Mouse (Mus musculus): ENCODE data around the gene Eps8l3. TPM values are rescaled to one million over a fixed set of nuclear protein-coding genes. Genes with fewer than 3 reads are reported as not detected.

The Eps8l3 gene
- polyA plus RNA-seq, 1 experiment: 0.05 TPM

GRCm38 (mm10) chr3:107928691-107929090 lies 51.7 kb downstream of the Eps8l3 start:
- TF ChIP-seq POLR2A (IDR thresholded peaks at IDR 0.05; ENCODE audit: borderline replicate concordance, insufficient read depth, low read length) (no peak), CTCF (IDR thresholded peaks at IDR 0.05; ENCODE audit: borderline replicate concordance, insufficient read depth, low read depth, low read length) (no peak)
- Histone ChIP-seq H3K27me3 (ENCODE audit: control insufficient read depth, insufficient read depth, low read length) (no peaks in the 10 kb centered on the region), H3K4me3 (replicated peaks; ENCODE audit: insufficient read depth, low read depth, low read length) (no peak overlapping the region), H3K27ac (ENCODE audit: insufficient read depth, low read length) (no peak overlapping the region), H3K4me1 (ENCODE audit: control insufficient read depth, insufficient read depth, low read length) (0 out of 2 replicates have a peak, but pooled peaks cover 5% of the 10 kb centered on the region)
- 69% methylated on average over 11 of the region's 11 CpGs for WGBS
- no peak for DNase-seq

GRCm38 (mm10) chr3:107929243-107929642 lies 52.2 kb downstream of the Eps8l3 start:
- H3K27me3 ChIP-seq (ENCODE audit: control insufficient read depth, insufficient read depth, low read length): no peaks in the 10 kb centered on the region
- TF ChIP-seq CTCF (IDR thresholded peaks at IDR 0.05; ENCODE audit: borderline replicate concordance, insufficient read depth, low read depth, low read length): no peak
- TF ChIP-seq POLR2A (IDR thresholded peaks at IDR 0.05; ENCODE audit: borderline replicate concordance, insufficient read depth, low read length): no peak
- H3K4me3 ChIP-seq (replicated peaks; ENCODE audit: insufficient read depth, low read depth, low read length): no peak overlapping the region
- DNase-seq: no peak
- 0 out of 2 replicates have a peak, but pooled peaks cover 5% of the 10 kb centered on the region for H3K4me1 ChIP-seq (ENCODE audit: control insufficient read depth, insufficient read depth, low read length)
- WGBS: 92% methylated on average over 4 of the region's 4 CpGs
- no peak overlapping the region for H3K27ac ChIP-seq (ENCODE audit: insufficient read depth, low read length)

- Histone ChIP-seq H3K4me1 (ENCODE audit: control insufficient read depth, insufficient read depth, low read length) (0 out of 2 replicates have a peak, but pooled peaks cover 5% of the 10 kb centered on the region), H3K27me3 (ENCODE audit: control insufficient read depth, insufficient read depth, low read length) (no peaks in the 10 kb centered on the region), H3K27ac (ENCODE audit: insufficient read depth, low read length) (no peak overlapping the region), H3K4me3 (replicated peaks; ENCODE audit: insufficient read depth, low read depth, low read length) (no peak overlapping the region)
- TF ChIP-seq POLR2A (IDR thresholded peaks at IDR 0.05; ENCODE audit: borderline replicate concordance, insufficient read depth, low read length) (no peak), CTCF (IDR thresholded peaks at IDR 0.05; ENCODE audit: borderline replicate concordance, insufficient read depth, low read depth, low read length) (no peak)
- 89% methylated on average over 4 of the region's 4 CpGs for WGBS
- DNase-seq: no peak
These were observed 52.7 kb downstream of the Eps8l3 start for GRCm38 (mm10) chr3:107929731-107930130.

GRCm38 (mm10) chr3:107931134-107931533 lies 54.1 kb downstream of the Eps8l3 start:
- Histone ChIP-seq H3K27ac (ENCODE audit: insufficient read depth, low read length) (peak overlapping the region; percentile 8; the same call in 1 of the 2 replicates), H3K4me1 (ENCODE audit: control insufficient read depth, insufficient read depth, low read length) (0 out of 2 replicates have a peak, but pooled peaks cover 5% of the 10 kb centered on the region), H3K4me3 (replicated peaks; ENCODE audit: insufficient read depth, low read depth, low read length) (peak overlapping the region; percentile 48), H3K27me3 (ENCODE audit: control insufficient read depth, insufficient read depth, low read length) (no peaks in the 10 kb centered on the region)
- TF ChIP-seq CTCF (IDR thresholded peaks at IDR 0.05; ENCODE audit: borderline replicate concordance, insufficient read depth, low read depth, low read length): no peak
- TF ChIP-seq POLR2A (IDR thresholded peaks at IDR 0.05; ENCODE audit: borderline replicate concordance, insufficient read depth, low read length): no peak
- WGBS: 45% methylated on average over 2 of the region's 2 CpGs
- DNase-seq: no peak

GRCm38 (mm10) chr3:107931670-107932069 lies 54.6 kb downstream of the Eps8l3 start, which contains the start of gene Gstm7:
Gene Gstm7 (minus strand): TSS chr3:107931817.
- Histone ChIP-seq H3K4me3 (replicated peaks; ENCODE audit: insufficient read depth, low read depth, low read length) (peak within 1 kb of the TSS; percentile 48), H3K4me1 (ENCODE audit: control insufficient read depth, insufficient read depth, low read length) (0 out of 2 replicates have a peak, but pooled peaks cover 5% of the 10 kb centered on the region), H3K27ac (ENCODE audit: insufficient read depth, low read length) (peak within 1 kb of the TSS; percentile 8; the same call in 1 of the 2 replicates), H3K27me3 (ENCODE audit: control insufficient read depth, insufficient read depth, low read length) (no peaks in the 10 kb centered on the region)
- no peak for TF ChIP-seq POLR2A (IDR thresholded peaks at IDR 0.05; ENCODE audit: borderline replicate concordance, insufficient read depth, low read length)
- peak; percentile 5; the same call in 1 of the 2 replicates for TF ChIP-seq CTCF (IDR thresholded peaks at IDR 0.05; ENCODE audit: borderline replicate concordance, insufficient read depth, low read depth, low read length)
- DNase-seq: peak; percentile 90 to 94
- 7% methylated on average over 10 of the region's 10 CpGs for WGBS

GRCm38 (mm10) chr3:107932128-107932527 lies 55.1 kb downstream of the Eps8l3 start:
- Histone ChIP-seq H3K27me3 (ENCODE audit: control insufficient read depth, insufficient read depth, low read length) (no peaks in the 10 kb centered on the region), H3K4me3 (replicated peaks; ENCODE audit: insufficient read depth, low read depth, low read length) (no peak overlapping the region), H3K27ac (ENCODE audit: insufficient read depth, low read length) (no peak overlapping the region), H3K4me1 (ENCODE audit: control insufficient read depth, insufficient read depth, low read length) (0 out of 2 replicates have a peak, but pooled peaks cover 5% of the 10 kb centered on the region)
- 66% methylated on average over 6 of the region's 6 CpGs for WGBS
- TF ChIP-seq CTCF (IDR thresholded peaks at IDR 0.05; ENCODE audit: borderline replicate concordance, insufficient read depth, low read depth, low read length): no peak
- no peak for TF ChIP-seq POLR2A (IDR thresholded peaks at IDR 0.05; ENCODE audit: borderline replicate concordance, insufficient read depth, low read length)
- DNase-seq: no peak

DNA sequence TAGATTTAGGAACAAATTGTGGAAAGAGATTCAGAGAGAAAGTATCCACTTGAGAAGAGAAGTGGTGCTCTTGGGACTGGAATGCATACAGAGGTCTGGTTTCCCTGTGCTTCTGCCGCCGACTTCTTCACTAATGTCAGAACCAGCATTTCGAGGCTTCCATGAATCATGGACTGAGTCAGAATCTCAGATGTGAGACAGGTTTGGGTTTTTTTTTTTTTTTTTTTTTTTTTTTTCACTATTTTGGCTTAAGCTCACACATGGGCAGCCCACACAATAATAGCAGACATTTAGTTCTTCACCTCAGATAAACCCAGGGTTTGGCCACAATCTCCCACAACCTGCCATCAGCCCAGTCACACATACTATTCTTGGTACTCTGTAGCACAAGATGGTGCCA lies 58.2 kb downstream of the Eps8l3 start:
- WGBS: 94% methylated on average over 3 of the region's 3 CpGs
- no peak for DNase-seq
- Histone ChIP-seq H3K27me3 (ENCODE audit: control insufficient read depth, insufficient read depth, low read length) (no peaks in the 10 kb centered on the region), H3K27ac (ENCODE audit: insufficient read depth, low read length) (no peak overlapping the region), H3K4me1 (ENCODE audit: control insufficient read depth, insufficient read depth, low read length) (0 out of 2 replicates have a peak, but pooled peaks cover 2% of the 10 kb centered on the region), H3K4me3 (replicated peaks; ENCODE audit: insufficient read depth, low read depth, low read length) (no peak overlapping the region)
- no peak for TF ChIP-seq POLR2A (IDR thresholded peaks at IDR 0.05; ENCODE audit: borderline replicate concordance, insufficient read depth, low read length)

DNA sequence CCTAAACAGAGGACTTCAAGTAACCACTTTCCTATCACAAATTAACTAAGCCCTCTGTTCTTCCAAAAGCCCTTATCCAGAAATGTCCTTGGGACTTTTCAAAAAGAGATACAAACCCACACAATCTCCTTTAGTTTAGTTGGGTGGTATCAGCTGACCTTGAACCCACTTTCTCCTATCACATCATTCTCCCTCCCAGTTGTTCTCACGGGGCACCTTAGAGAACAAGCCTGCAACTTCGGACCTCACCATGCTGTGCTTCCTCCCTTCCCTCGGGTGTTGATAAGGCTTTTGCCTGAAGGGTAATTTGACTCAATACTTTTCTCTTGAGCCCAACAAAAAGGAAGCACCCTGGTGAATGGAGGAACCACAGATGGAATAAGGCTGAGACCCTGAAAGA lies 58.9 kb downstream of the Eps8l3 start:
- H3K27ac ChIP-seq (ENCODE audit: insufficient read depth, low read length): no peak overlapping the region
- no peak overlapping the region for H3K4me3 ChIP-seq (replicated peaks; ENCODE audit: insufficient read depth, low read depth, low read length)
- TF ChIP-seq POLR2A (IDR thresholded peaks at IDR 0.05; ENCODE audit: borderline replicate concordance, insufficient read depth, low read length) (no peak), CTCF (IDR thresholded peaks at IDR 0.05; ENCODE audit: borderline replicate concordance, insufficient read depth, low read depth, low read length) (no peak)
- WGBS: 70% methylated on average over 3 of the region's 3 CpGs
- H3K27me3 ChIP-seq (ENCODE audit: control insufficient read depth, insufficient read depth, low read length): no peaks in the 10 kb centered on the region
- H3K4me1 ChIP-seq (ENCODE audit: control insufficient read depth, insufficient read depth, low read length): peaks cover 2% of the 10 kb centered on the region; the same call in 1 of the 2 replicates
- no peak for DNase-seq

Data from cerebellum, adult 2 months (tissue).